Mouse (Mus musculus) layer of hippocampus, adult 8-10 months (tissue): ENCODE measurements around the gene Scarb2. TPM values are rescaled to one million over a fixed set of nuclear protein-coding genes. Genes with fewer than 3 reads are reported as not detected.

Experiments used
- microRNA-seq, 2 experiments: library from miRNA; unstranded; fragments of <30 nt; microRNA quantifications; one replicate each; pipeline ENCODE4 v1.2.0; 2022
- total RNA-seq, 4 experiments: library from RNA; stranded (reverse); gene quantifications; 2 replicates each; pipeline ENCODE4 v1.2.4; 2022

The Scarb2 gene
- total RNA-seq, 4 experiments from 2014 or later: 97.4 to 114 (median 102) TPM

Small RNA genes within 50 kb of the gene (microRNA-seq; reads per million reads assigned to microRNA genes)
- gene Mir6415: 0 reads per million in 2 experiments

Other genes with a start within 250 kb of the Scarb2 start
- 10 to 100 TPM; 46.9 to 57.1 (median 50.3) TPM for gene Naaa, start 228.7 kb downstream of the Scarb2 start, total RNA-seq
- 10 to 100 TPM; 20.2 to 26.5 (median 22.8) TPM for gene Sdad1, start 196.4 kb downstream of the Scarb2 start, total RNA-seq
- 1 to 10 TPM in 1 of 4 experiments, under 1 TPM in 1, not detected in 2; 0.25 to 1.3 TPM for gene Cxcl9, start 178.8 kb downstream of the Scarb2 start, total RNA-seq
- gene Art3, start 175.0 kb downstream of the Scarb2 start, total RNA-seq: 1 to 10 TPM; 3.4 to 7.5 (median 5.8) TPM
- gene Cxcl10, start 157.9 kb downstream of the Scarb2 start, total RNA-seq: 1 to 10 TPM in 3 of 4 experiments, not detected in 1; 1.2 to 5.2 (median 4.2) TPM
- gene Nup54, start 71.6 kb downstream of the Scarb2 start, total RNA-seq: 10 to 100 TPM; 30.5 to 41.7 (median 35.3) TPM
- 1 to 10 TPM in 1 of 4 experiments, under 1 TPM in 3; 0.66 to 1.0 (median 0.91) TPM for gene Fam47e, start 48.2 kb upstream of the Scarb2 start, total RNA-seq
- 1 to 10 TPM; 3.1 to 3.6 (median 3.3) TPM for gene Stbd1, start 96.2 kb upstream of the Scarb2 start, total RNA-seq
- under 1 TPM; 0.45 to 0.87 (median 0.74) TPM for gene Ccdc158, start 168.4 kb upstream of the Scarb2 start, total RNA-seq
- gene Shroom3, start 176.6 kb upstream of the Scarb2 start, total RNA-seq: 1 to 10 TPM; 3.1 to 5.6 (median 4.1) TPM